In genomic region chr5:96878178-96878577, GRCm38 (mm10) we compare ENCODE assay signal across 8 mouse cellular contexts.
DNase-seq lines count a peak whose midpoint lies in the region; ATAC-seq lines count a peak whose summit lies in the region.

No protein-coding gene starts in this region.

- H3K4me3 ChIP-seq in heart, embryonic 10.5 days: no peak overlapping the region
- no peak overlapping the region for H3K4me3 ChIP-seq in heart, embryonic 12.5 days

- no peak overlapping the region for H3K27ac ChIP-seq in heart, embryonic 10.5 days
- no peak overlapping the region for H3K27ac ChIP-seq in heart, embryonic 12.5 days (ENCODE audit: poor library complexity, severe bottlenecking)

- 96% methylated on average over 1 of the region's 1 CpGs for WGBS in heart, embryonic 10.5 days
- WGBS in heart, embryonic 12.5 days: 95% methylated on average over 1 of the region's 1 CpGs

- H3K4me1 ChIP-seq in heart, embryonic 10.5 days: no peaks in the 10 kb centered on the region
- H3K4me1 ChIP-seq in heart, embryonic 12.5 days (replicated peaks): no peaks in the 10 kb centered on the region

- H3K36me3 ChIP-seq in heart, embryonic 10.5 days: no peaks in the 10 kb centered on the region
- H3K36me3 ChIP-seq in heart, embryonic 12.5 days: no peaks in the 10 kb centered on the region

- H3K27me3 ChIP-seq in heart, embryonic 10.5 days (ENCODE audit: insufficient read depth, poor library complexity, severe bottlenecking): no peaks in the 10 kb centered on the region
- no peaks in the 10 kb centered on the region for H3K27me3 ChIP-seq in heart, embryonic 12.5 days (replicated peaks)

- no peaks in the 10 kb centered on the region for H3K9me3 ChIP-seq in heart, embryonic 10.5 days
- peaks cover 4% of the 10 kb centered on the region for H3K9me3 ChIP-seq in heart, embryonic 12.5 days (replicated peaks)

- no peak for ATAC-seq in heart, embryonic 12.5 days (ENCODE audit: insufficient number of reproducible peaks, low FRiP score)
- no peak for ATAC-seq in activated CD4-positive, CD25-positive, alpha-beta regulatory T cell, adult 4 months

- no peak overlapping the region for H3K4me2 ChIP-seq in heart, embryonic 12.5 days

- no peak overlapping the region for H3K9ac ChIP-seq in heart, embryonic 12.5 days

- DNase-seq in heart, embryonic 10.5 days (ENCODE audit: low spot score): peak; percentile 68
- peak; percentile 82 for DNase-seq in 416B (ENCODE audit: low read depth)
- peak; percentile 24 for DNase-seq in adipocyte (ENCODE audit: low spot score)
- peak; percentile 26 to 65 for DNase-seq in kidney, postnatal 36 days
- peak; percentile 71 to 83 for DNase-seq in spleen, postnatal 4 days (ENCODE audit: low spot score in 2 of 2)
- DNase-seq in layer of hippocampus, adult 18-20 months (ENCODE audit: low spot score in 2 of 2): no peak

Comparison
In these comparisons a context has a peak if more than half of its experiments do, and no peak if none do; other contexts are left out.
1. DNase-seq: peak in heart, embryonic 10.5 days (single experiment), 416B (single experiment), adipocyte (single experiment), kidney, postnatal 36 days (2 of 2) and spleen, postnatal 4 days (2 of 2); none in layer of hippocampus, adult 18-20 months (0 of 2).